Mouse (Mus musculus) limb, embryonic 15.5 days (tissue): Measurements from ENCODE around the gene C5ar1. TPM values are rescaled to one million over a fixed set of nuclear protein-coding genes. Genes with fewer than 3 reads are reported as not detected.
"Not testable (repeated sequence)": the region's sequence is repeated elsewhere in the genome, so short reads cannot be mapped to it uniquely, and the experiment has no call there.

Source experiments
- ATAC-seq: fragments of 200-750 bp; cut with Nextera tagmentation; 2 replicates; pipeline ENCODE4 v1.8.0; 2017; ENCODE audit warnings: low read depth, moderate TSS enrichment; ENCODE audit not compliant: insufficient number of reproducible peaks, low FRiP score, low TSS enrichment
- H3K27ac ChIP-seq: fragments of 300-500 bp; sonication (generic); 2 replicates; pipeline ENCODE4 v1.5.1; 2015; ENCODE audit warnings: moderate library complexity, mild to moderate bottlenecking, inconsistent platforms
- H3K27me3 ChIP-seq: fragments of 300-500 bp; sonication (generic); 2 replicates; pipeline ENCODE4 v1.6.1; 2015; ENCODE audit warnings: inconsistent platforms
- H3K36me3 ChIP-seq: fragments of 300-500 bp; sonication (generic); 2 replicates; pipeline ENCODE4 v1.6.1; 2015; ENCODE audit warnings: inconsistent platforms
- H3K4me1 ChIP-seq: fragments of 300-500 bp; sonication (generic); 2 replicates; pipeline ENCODE4 v1.6.1; 2015; ENCODE audit warnings: inconsistent platforms
- H3K4me2 ChIP-seq: fragments of 300-500 bp; sonication (generic); 2 replicates; pipeline ENCODE4 v1.6.1; 2015; ENCODE audit warnings: mild to moderate bottlenecking, inconsistent platforms
- H3K4me3 ChIP-seq: fragments of 300-500 bp; sonication (generic); 2 replicates; pipeline ENCODE4 v1.5.1; 2015; ENCODE audit warnings: mild to moderate bottlenecking, inconsistent platforms
- H3K9ac ChIP-seq: fragments of 300-500 bp; sonication (generic); 2 replicates; pipeline ENCODE4 v1.6.1; 2015; ENCODE audit warnings: inconsistent platforms
- H3K9me3 ChIP-seq: fragments of 300-500 bp; sonication (generic); 2 replicates; pipeline ENCODE4 v1.6.1; 2016; ENCODE audit warnings: inconsistent platforms
- WGBS: fragments of 180-500 bp; shearing (Covaris S2); methylation state at CpG from one replicate; pipeline ENCODE4 v1.1.7; 2015; 5-methylcytosine and 5-hydroxymethylcytosine counted together
- polyA plus RNA-seq: library from polyadenylated mRNA; unstranded; fragments of >200 nt; fragmentation: Nextera tagmentation; extraction: Ambion mirVana; gene quantifications from 2 replicates; pipeline ENCODE4 v1.2.1, GENCODE M21; 2015

Gene C5ar1
- polyA plus RNA-seq, 1 experiment from 2014 or later = 5.3 TPM

GRCm38 (mm10) chr7:16273081-16273765 lies 13.9 kb upstream of the C5ar1 start, which contains the start of gene Inafm1:
Gene Inafm1 (minus strand): TSS chr7:16273617.
- Histone ChIP-seq H3K27ac (peak within 1 kb of the TSS; percentile 94), H3K27me3 (no peaks in the 10 kb centered on the region), H3K4me3 (peak within 1 kb of the TSS; percentile 80), H3K4me2 (peak within 1 kb of the TSS; percentile 89), H3K9ac (peak within 1 kb of the TSS; percentile 81), H3K9me3 (no peaks in the 10 kb centered on the region), H3K4me1 (peaks cover 31% of the 10 kb centered on the region), H3K36me3 (peaks cover 33% of the 10 kb centered on the region)
- ATAC-seq = peak; percentile 88
- WGBS = under 1% methylated on average over 39 of the region's 49 CpGs

DNA sequence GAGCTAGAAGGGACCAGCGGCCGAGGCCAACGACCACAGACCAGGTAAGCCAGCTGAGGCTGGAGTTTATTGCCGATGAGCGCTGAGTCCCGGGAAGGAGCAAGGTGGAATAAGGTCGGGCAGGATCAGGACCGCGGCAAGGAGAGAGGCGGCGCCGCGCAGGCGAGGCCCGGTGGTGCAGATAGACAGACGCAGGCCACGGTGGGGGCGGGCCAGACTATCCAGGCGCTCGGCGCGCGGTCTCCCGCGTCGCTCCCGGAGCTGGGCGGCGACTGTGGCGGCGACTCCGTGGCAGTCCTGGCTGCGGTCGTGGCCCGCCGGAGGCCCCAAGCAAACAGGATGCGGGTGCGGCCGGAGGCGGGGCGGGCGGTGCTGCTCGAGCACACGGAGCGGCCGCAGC lies 13.3 kb upstream of the C5ar1 start:
- H3K9me3 ChIP-seq = no peaks in the 10 kb centered on the region

GRCm38 (mm10) chr7:16271139-16271538 lies 11.8 kb upstream of the C5ar1 start:
- no peak for ATAC-seq
- Histone ChIP-seq H3K4me1 (peaks cover 31% of the 10 kb centered on the region), H3K36me3 (peaks cover 13% of the 10 kb centered on the region), H3K9me3 (no peaks in the 10 kb centered on the region), H3K27ac (no peak overlapping the region), H3K4me2 (0 out of 2 replicates have a peak overlapping the region, but pooled peaks have one; percentile 89), H3K27me3 (no peaks in the 10 kb centered on the region), H3K9ac (no peak overlapping the region), H3K4me3 (no peak overlapping the region)
- 66% methylated on average over 1 of the region's 1 CpGs for WGBS

More for the DNA sequence above, 13.3 kb upstream of the C5ar1 start:
- WGBS = under 1% methylated on average over 36 of the region's 46 CpGs
- peak; percentile 69 for ATAC-seq
- H3K4me1 ChIP-seq = peaks cover 31% of the 10 kb centered on the region
- no peaks in the 10 kb centered on the region for H3K27me3 ChIP-seq
- peak overlapping the region; percentile 89 for H3K4me2 ChIP-seq
- peaks cover 28% of the 10 kb centered on the region for H3K36me3 ChIP-seq
- H3K9ac ChIP-seq = peak overlapping the region; percentile 81
- peak overlapping the region; percentile 94 for H3K27ac ChIP-seq
- peak overlapping the region; percentile 80 for H3K4me3 ChIP-seq

DNA sequence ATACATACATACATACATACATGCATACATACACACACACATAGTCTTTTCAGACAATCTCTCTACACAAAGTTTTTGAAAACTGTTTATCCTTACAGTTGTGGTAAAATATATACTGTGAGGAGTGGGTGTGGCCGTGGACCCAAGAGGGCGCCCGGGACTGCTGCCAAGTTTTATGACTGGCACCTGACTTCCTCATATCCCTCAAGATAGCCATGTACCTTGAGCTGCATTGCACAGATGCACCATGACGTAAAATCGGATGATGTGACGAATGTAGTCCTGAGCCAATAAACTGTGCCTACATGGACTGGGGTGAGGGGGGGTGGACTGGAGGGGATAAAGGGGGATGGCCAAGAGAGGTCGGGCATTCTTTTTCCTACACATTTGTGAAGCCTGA lies 7.3 kb upstream of the C5ar1 start:
- H3K9ac ChIP-seq, H3K9me3 ChIP-seq, H3K4me3 ChIP-seq, H3K36me3 ChIP-seq, ATAC-seq, H3K27ac ChIP-seq, H3K4me2 ChIP-seq, H3K27me3 ChIP-seq, H3K4me1 ChIP-seq: not testable (repeated sequence)
- WGBS = 81% methylated on average over 7 of the region's 7 CpGs

DNA sequence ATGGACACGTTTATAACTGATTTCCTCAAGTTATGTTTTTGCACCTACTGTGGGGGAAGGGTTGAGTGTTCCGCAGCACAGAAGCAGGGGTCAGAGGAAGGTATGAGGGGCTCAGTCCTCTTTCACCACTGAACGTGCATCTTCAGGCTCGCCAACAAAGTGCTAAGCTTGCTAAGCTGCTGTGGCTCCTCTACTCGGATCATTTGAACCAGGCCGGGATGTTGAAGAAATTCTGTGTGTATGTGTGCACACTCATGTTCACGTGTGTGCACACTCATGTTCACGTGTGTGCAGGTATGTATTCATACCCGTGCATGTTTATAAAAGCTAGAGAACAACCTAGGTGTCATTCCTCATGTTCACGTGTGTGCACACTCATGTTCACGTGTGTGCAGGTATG lies 6.5 kb upstream of the C5ar1 start:
- H3K4me3 ChIP-seq = no peak overlapping the region
- no peak for ATAC-seq
- no peaks in the 10 kb centered on the region for H3K9me3 ChIP-seq
- no peak overlapping the region for H3K27ac ChIP-seq
- H3K4me1 ChIP-seq = no peaks in the 10 kb centered on the region
- no peaks in the 10 kb centered on the region for H3K27me3 ChIP-seq
- no peak overlapping the region for H3K9ac ChIP-seq
- no peaks in the 10 kb centered on the region for H3K36me3 ChIP-seq
- no peak overlapping the region for H3K4me2 ChIP-seq
- 88% methylated on average over 11 of the region's 11 CpGs for WGBS

DNA sequence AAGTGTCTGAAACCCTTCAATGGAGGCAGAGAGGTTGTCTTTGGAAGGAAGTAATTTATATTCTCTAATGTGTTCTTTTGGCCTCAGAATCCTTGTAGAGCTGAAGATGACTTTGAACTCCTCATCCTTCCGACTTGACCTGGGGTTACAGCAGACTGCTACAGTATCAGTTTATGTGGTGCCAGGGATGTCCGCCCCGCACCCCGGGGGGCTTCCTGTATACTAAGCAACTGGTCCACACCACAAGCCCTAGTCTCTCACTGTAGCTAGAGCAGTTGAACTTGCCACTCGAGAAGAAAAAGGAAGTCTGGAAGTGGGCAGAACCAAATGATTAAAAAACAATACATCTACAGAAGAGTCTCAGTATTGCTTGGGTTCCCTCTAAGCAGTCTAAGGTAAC lies 4.5 kb upstream of the C5ar1 start:
- no peaks in the 10 kb centered on the region for H3K36me3 ChIP-seq
- no peak overlapping the region for H3K4me2 ChIP-seq
- 83% methylated on average over 5 of the region's 5 CpGs for WGBS
- H3K4me3 ChIP-seq = no peak overlapping the region
- H3K27ac ChIP-seq = no peak overlapping the region
- no peaks in the 10 kb centered on the region for H3K9me3 ChIP-seq
- no peak overlapping the region for H3K9ac ChIP-seq
- no peaks in the 10 kb centered on the region for H3K4me1 ChIP-seq
- no peaks in the 10 kb centered on the region for H3K27me3 ChIP-seq
- ATAC-seq = no peak

GRCm38 (mm10) chr7:16263015-16263787 lies 3.9 kb upstream of the C5ar1 start:
- H3K27ac ChIP-seq = no peak overlapping the region
- H3K4me3 ChIP-seq = no peak overlapping the region
- no peaks in the 10 kb centered on the region for H3K27me3 ChIP-seq
- no peaks in the 10 kb centered on the region for H3K4me1 ChIP-seq
- 28% methylated on average over 8 of the region's 8 CpGs for WGBS
- no peaks in the 10 kb centered on the region for H3K36me3 ChIP-seq
- no peak overlapping the region for H3K4me2 ChIP-seq
- no peak overlapping the region for H3K9ac ChIP-seq
- no peak for ATAC-seq
- no peaks in the 10 kb centered on the region for H3K9me3 ChIP-seq

DNA sequence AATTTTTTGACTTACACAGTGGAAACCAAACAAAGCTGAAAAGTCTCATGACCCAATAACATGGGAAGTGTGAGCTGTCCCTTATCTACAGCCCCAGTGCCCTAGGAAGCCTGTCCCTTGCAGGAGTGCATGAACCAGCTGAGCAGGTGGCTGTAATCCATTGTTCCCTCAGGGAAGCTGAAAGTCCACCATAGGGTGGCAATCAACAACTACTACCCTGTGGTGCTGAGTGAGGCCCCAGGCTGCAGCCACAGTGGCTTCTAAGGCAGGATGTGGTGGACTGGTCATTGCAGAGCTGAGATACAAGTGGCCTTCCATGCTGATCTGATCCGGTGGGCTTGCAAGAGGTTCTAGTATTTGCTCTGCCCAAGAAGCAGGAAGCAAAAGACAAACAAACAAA lies 1.8 kb upstream of the C5ar1 start:
- no peaks in the 10 kb centered on the region for H3K27me3 ChIP-seq
- H3K4me2 ChIP-seq = no peak overlapping the region
- 75% methylated on average over 1 of the region's 1 CpGs for WGBS
- no peaks in the 10 kb centered on the region for H3K9me3 ChIP-seq
- H3K36me3 ChIP-seq = no peaks in the 10 kb centered on the region
- no peak for ATAC-seq
- H3K4me3 ChIP-seq = no peak overlapping the region
- H3K27ac ChIP-seq = no peak overlapping the region
- no peak overlapping the region for H3K9ac ChIP-seq
- no peaks in the 10 kb centered on the region for H3K4me1 ChIP-seq

GRCm38 (mm10) chr7:16257830-16258229 lies 1.5 kb downstream of the C5ar1 start:
- Histone ChIP-seq H3K36me3 (no peaks in the 10 kb centered on the region), H3K4me2 (no peak overlapping the region), H3K27ac (no peak overlapping the region), H3K4me3 (no peak overlapping the region), H3K4me1 (no peaks in the 10 kb centered on the region), H3K27me3 (no peaks in the 10 kb centered on the region), H3K9me3 (no peaks in the 10 kb centered on the region), H3K9ac (no peak overlapping the region)
- no peak for ATAC-seq
- 86% methylated on average over 11 of the region's 11 CpGs for WGBS

- 80% methylated on average over 4 of the region's 4 CpGs for WGBS
- H3K4me1 ChIP-seq, H3K36me3 ChIP-seq, H3K9me3 ChIP-seq, ATAC-seq, H3K27me3 ChIP-seq, H3K27ac ChIP-seq, H3K4me2 ChIP-seq, H3K4me3 ChIP-seq, H3K9ac ChIP-seq: not testable (repeated sequence)
Observed at GRCm38 (mm10) chr7:16255963-16256362, 3.4 kb downstream of the C5ar1 start.

- no peaks in the 10 kb centered on the region for H3K9me3 ChIP-seq
- H3K27ac ChIP-seq = no peak overlapping the region
- H3K4me3 ChIP-seq = no peak overlapping the region
- H3K4me2 ChIP-seq = no peak overlapping the region
- no peaks in the 10 kb centered on the region for H3K36me3 ChIP-seq
- ATAC-seq = no peak
- no peaks in the 10 kb centered on the region for H3K27me3 ChIP-seq
- 50% methylated on average over 4 of the region's 4 CpGs for WGBS
- H3K4me1 ChIP-seq = no peaks in the 10 kb centered on the region
- H3K9ac ChIP-seq = no peak overlapping the region
Observed at GRCm38 (mm10) chr7:16254195-16254594, 5.1 kb downstream of the C5ar1 start.

DNA sequence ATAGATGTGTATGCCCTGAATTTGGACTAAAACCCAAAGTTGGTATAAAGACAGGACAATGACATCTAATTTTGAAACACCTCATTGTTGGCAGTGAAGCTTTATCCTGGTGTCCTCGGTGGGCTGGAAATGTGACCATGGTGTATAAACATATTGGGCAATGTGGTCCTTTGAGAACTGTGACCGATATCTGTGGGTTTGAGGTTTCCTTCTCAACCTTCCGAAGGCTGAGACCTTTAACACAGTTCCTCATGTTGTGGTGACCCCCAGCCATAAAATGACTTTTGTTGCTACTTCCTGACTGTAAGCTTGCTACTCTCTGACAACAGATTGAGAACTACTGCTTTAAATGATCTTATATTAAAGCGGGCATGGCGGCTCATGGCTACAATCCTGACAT lies 8.7 kb downstream of the C5ar1 start:
- no peak for ATAC-seq
- no peaks in the 10 kb centered on the region for H3K9me3 ChIP-seq
- WGBS = 82% methylated on average over 5 of the region's 5 CpGs
- H3K27me3 ChIP-seq = no peaks in the 10 kb centered on the region
- no peak overlapping the region for H3K4me3 ChIP-seq
- no peaks in the 10 kb centered on the region for H3K4me1 ChIP-seq
- no peaks in the 10 kb centered on the region for H3K36me3 ChIP-seq
- no peak overlapping the region for H3K4me2 ChIP-seq
- no peak overlapping the region for H3K9ac ChIP-seq
- H3K27ac ChIP-seq = no peak overlapping the region
